Mouse (Mus musculus): Measurements from ENCODE around the gene Ppfibp2. TPM values are rescaled to one million over a fixed set of nuclear protein-coding genes. Genes with fewer than 3 reads are reported as not detected.

Ppfibp2 gene
- polyA plus RNA-seq, 1 experiment = 0.01 TPM

GRCm38 (mm10) chr7:107638026-107638425 lies 43.0 kb downstream of the Ppfibp2 start:
- Histone ChIP-seq H3K27me3 (ENCODE audit: control insufficient read depth, insufficient read depth, insufficient read length) (no peaks in the 10 kb centered on the region), H3K4me3 (ENCODE audit: insufficient read depth, poor library complexity, severe bottlenecking) (no peak overlapping the region), H3K79me2 (ENCODE audit: control insufficient read depth, insufficient read depth) (no peaks in the 10 kb centered on the region), H3ac (ENCODE audit: control insufficient read depth, insufficient read length, low read depth) (no peak overlapping the region), H3K79me3 (ENCODE audit: low read depth) (no peaks in the 10 kb centered on the region), H3K36me3 (ENCODE audit: control insufficient read depth, insufficient read depth) (no peaks in the 10 kb centered on the region)
- TF ChIP-seq CTCF (IDR thresholded peaks at IDR 0.05; ENCODE audit: control insufficient read depth, insufficient read depth, insufficient read length) (no peak), CEBPB (IDR thresholded peaks at IDR 0.05; ENCODE audit: low read depth) (no peak), FOSL1 (IDR thresholded peaks at IDR 0.05; ENCODE audit: insufficient read depth, low read length, poor library complexity, severe bottlenecking) (no peak), USF1 (IDR thresholded peaks at IDR 0.05; ENCODE audit: low read depth) (no peak), MYOD1 (IDR thresholded peaks at IDR 0.05; ENCODE audit: control insufficient read depth, insufficient read length, low read depth) (no peak), MAX (IDR thresholded peaks at IDR 0.05) (no peak)

GRCm38 (mm10) chr7:107642586-107643275 lies 47.7 kb downstream of the Ppfibp2 start:
- no peak overlapping the region for H3ac ChIP-seq (ENCODE audit: control insufficient read depth, insufficient read length, low read depth)
- no peaks in the 10 kb centered on the region for H3K27me3 ChIP-seq (ENCODE audit: control insufficient read depth, insufficient read depth, insufficient read length)
- H3K79me3 ChIP-seq (ENCODE audit: low read depth) = no peaks in the 10 kb centered on the region
- H3K36me3 ChIP-seq (ENCODE audit: control insufficient read depth, insufficient read depth) = no peaks in the 10 kb centered on the region
- H3K79me2 ChIP-seq (ENCODE audit: control insufficient read depth, insufficient read depth) = no peaks in the 10 kb centered on the region
- no peak overlapping the region for H3K4me3 ChIP-seq (ENCODE audit: insufficient read depth, poor library complexity, severe bottlenecking)
- TF ChIP-seq MAX (IDR thresholded peaks at IDR 0.05) (no peak), CTCF (IDR thresholded peaks at IDR 0.05; ENCODE audit: control insufficient read depth, insufficient read depth, insufficient read length) (no peak), MYOG (IDR thresholded peaks at IDR 0.05; ENCODE audit: control insufficient read depth, extremely low read depth, insufficient read length) (no peak)

- Histone ChIP-seq H3K79me2 (ENCODE audit: control insufficient read depth, insufficient read depth) (no peaks in the 10 kb centered on the region), H3K27me3 (ENCODE audit: control insufficient read depth, insufficient read depth, insufficient read length) (no peaks in the 10 kb centered on the region), H3K36me3 (ENCODE audit: control insufficient read depth, insufficient read depth) (no peaks in the 10 kb centered on the region), H3K4me3 (ENCODE audit: insufficient read depth, poor library complexity, severe bottlenecking) (no peak overlapping the region), H3K79me3 (ENCODE audit: low read depth) (no peaks in the 10 kb centered on the region), H3ac (ENCODE audit: control insufficient read depth, insufficient read length, low read depth) (no peak overlapping the region)
- no peak for TF ChIP-seq CEBPB (IDR thresholded peaks at IDR 0.05; ENCODE audit: low read depth)
Measured at GRCm38 (mm10) chr7:107644987-107645386, 50.0 kb downstream of the Ppfibp2 start.

- no peak for TF ChIP-seq FOSL1 (IDR thresholded peaks at IDR 0.05; ENCODE audit: insufficient read depth, low read length, poor library complexity, severe bottlenecking)
- no peak for TF ChIP-seq MYOG (IDR thresholded peaks at IDR 0.05; ENCODE audit: control insufficient read depth, extremely low read depth, insufficient read length)
- TF ChIP-seq MYOD1 (IDR thresholded peaks at IDR 0.05; ENCODE audit: control insufficient read depth, insufficient read length, low read depth) = no peak
- no peak for TF ChIP-seq CTCF (IDR thresholded peaks at IDR 0.05; ENCODE audit: control insufficient read depth, insufficient read depth, insufficient read length)
- TF ChIP-seq MAX (IDR thresholded peaks at IDR 0.05) = no peak
- no peak for TF ChIP-seq CEBPB (IDR thresholded peaks at IDR 0.05; ENCODE audit: low read depth)
- no peak for TF ChIP-seq USF1 (IDR thresholded peaks at IDR 0.05; ENCODE audit: low read depth)
Measured at GRCm38 (mm10) chr7:107648937-107649688, 54.1 kb downstream of the Ppfibp2 start.

GRCm38 (mm10) chr7:107649990-107650389 lies 55.0 kb downstream of the Ppfibp2 start:
- H3K79me2 ChIP-seq (ENCODE audit: control insufficient read depth, insufficient read depth) = no peaks in the 10 kb centered on the region
- no peaks in the 10 kb centered on the region for H3K79me3 ChIP-seq (ENCODE audit: low read depth)
- H3ac ChIP-seq (ENCODE audit: control insufficient read depth, insufficient read length, low read depth) = no peak overlapping the region
- no peak overlapping the region for H3K4me3 ChIP-seq (ENCODE audit: insufficient read depth, poor library complexity, severe bottlenecking)
- no peaks in the 10 kb centered on the region for H3K27me3 ChIP-seq (ENCODE audit: control insufficient read depth, insufficient read depth, insufficient read length)
- H3K36me3 ChIP-seq (ENCODE audit: control insufficient read depth, insufficient read depth) = no peaks in the 10 kb centered on the region
- TF ChIP-seq MAX (IDR thresholded peaks at IDR 0.05) (no peak), FOSL1 (IDR thresholded peaks at IDR 0.05; ENCODE audit: insufficient read depth, low read length, poor library complexity, severe bottlenecking) (no peak), CEBPB (IDR thresholded peaks at IDR 0.05; ENCODE audit: low read depth) (no peak), MYOG (IDR thresholded peaks at IDR 0.05; ENCODE audit: control insufficient read depth, extremely low read depth, insufficient read length) (no peak), CTCF (IDR thresholded peaks at IDR 0.05; ENCODE audit: control insufficient read depth, insufficient read depth, insufficient read length) (no peak), USF1 (IDR thresholded peaks at IDR 0.05; ENCODE audit: low read depth) (no peak), MYOD1 (IDR thresholded peaks at IDR 0.05; ENCODE audit: control insufficient read depth, insufficient read length, low read depth) (no peak)

More at GRCm38 (mm10) chr7:107648937-107649688, 54.1 kb downstream of the Ppfibp2 start:
- no peak overlapping the region for H3K4me3 ChIP-seq (ENCODE audit: insufficient read depth, poor library complexity, severe bottlenecking)
- no peaks in the 10 kb centered on the region for H3K27me3 ChIP-seq (ENCODE audit: control insufficient read depth, insufficient read depth, insufficient read length)
- H3K36me3 ChIP-seq (ENCODE audit: control insufficient read depth, insufficient read depth) = no peaks in the 10 kb centered on the region
- H3K79me2 ChIP-seq (ENCODE audit: control insufficient read depth, insufficient read depth) = no peaks in the 10 kb centered on the region
- no peaks in the 10 kb centered on the region for H3K79me3 ChIP-seq (ENCODE audit: low read depth)
- H3ac ChIP-seq (ENCODE audit: control insufficient read depth, insufficient read length, low read depth) = no peak overlapping the region

- no peaks in the 10 kb centered on the region for H3K79me2 ChIP-seq (ENCODE audit: control insufficient read depth, insufficient read depth)
- H3K36me3 ChIP-seq (ENCODE audit: control insufficient read depth, insufficient read depth) = no peaks in the 10 kb centered on the region
- no peaks in the 10 kb centered on the region for H3K79me3 ChIP-seq (ENCODE audit: low read depth)
- no peak for TF ChIP-seq CEBPB (IDR thresholded peaks at IDR 0.05; ENCODE audit: low read depth)
- TF ChIP-seq MYOG (IDR thresholded peaks at IDR 0.05; ENCODE audit: control insufficient read depth, extremely low read depth, insufficient read length) = no peak
- no peak for TF ChIP-seq FOSL1 (IDR thresholded peaks at IDR 0.05; ENCODE audit: insufficient read depth, low read length, poor library complexity, severe bottlenecking)
- TF ChIP-seq CTCF (IDR thresholded peaks at IDR 0.05; ENCODE audit: control insufficient read depth, insufficient read depth, insufficient read length) = no peak
- no peak for TF ChIP-seq MAX (IDR thresholded peaks at IDR 0.05)
- no peak for TF ChIP-seq USF1 (IDR thresholded peaks at IDR 0.05; ENCODE audit: low read depth)
- TF ChIP-seq MYOD1 (IDR thresholded peaks at IDR 0.05; ENCODE audit: control insufficient read depth, insufficient read length, low read depth) = no peak
- H3ac ChIP-seq (ENCODE audit: control insufficient read depth, insufficient read length, low read depth) = no peak overlapping the region
- H3K4me3 ChIP-seq (ENCODE audit: insufficient read depth, poor library complexity, severe bottlenecking) = no peak overlapping the region
- no peaks in the 10 kb centered on the region for H3K27me3 ChIP-seq (ENCODE audit: control insufficient read depth, insufficient read depth, insufficient read length)
Measured at GRCm38 (mm10) chr7:107651821-107652220, 56.8 kb downstream of the Ppfibp2 start.
